Mouse (Mus musculus): ENCODE measurements at regions not wholly inside any gene's neighbourhood (a gene's known extent, or its start where the extent isn't known, plus 50 kb on each side); places are given as distances from the start of the nearest gene placed in this dataset.

DNA sequence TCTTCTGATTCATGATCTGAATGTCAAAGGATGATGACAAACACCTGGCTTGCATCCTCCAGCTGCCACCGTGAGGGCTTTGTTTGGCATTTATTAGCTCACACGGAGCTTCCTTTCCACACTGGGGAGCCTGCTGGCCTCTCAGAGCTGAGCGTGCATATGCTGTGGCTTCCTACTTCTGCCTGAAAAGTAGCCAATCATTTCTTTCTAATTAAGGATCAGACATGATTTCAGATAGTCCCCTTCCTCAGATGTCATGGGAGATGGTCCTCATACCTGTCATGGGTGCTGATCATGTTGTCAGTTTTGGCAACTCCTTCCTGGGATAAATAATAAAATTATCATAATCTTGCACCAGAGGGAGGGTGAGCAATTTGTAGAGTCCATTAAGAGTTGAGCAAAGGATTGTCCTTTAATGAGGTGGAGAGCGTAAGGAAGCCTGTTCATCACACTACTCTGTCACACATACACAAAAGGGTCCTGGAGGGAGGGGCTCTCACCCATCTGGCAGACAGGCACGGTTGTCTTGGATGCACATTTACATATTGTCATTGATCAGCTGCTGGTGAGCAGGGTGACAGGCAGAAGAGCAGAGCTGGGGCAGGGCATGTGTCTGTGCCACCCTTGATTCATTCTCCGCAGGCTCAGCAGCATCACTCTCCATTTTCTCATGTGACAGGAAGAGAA lies 162.6 kb downstream of the Ppp4r2 start:
- TF ChIP-seq CTCF (IDR thresholded peaks at IDR 0.05; ENCODE audit: borderline replicate concordance, insufficient read depth, low read depth, low read length) (no peak), POLR2A (IDR thresholded peaks at IDR 0.05; ENCODE audit: borderline replicate concordance, insufficient read depth, low read length) (no peak)
